Mouse (Mus musculus) CH12.LX (cell line): Measurements from ENCODE around the gene Prkca.
A peak's percentile ranks its signal among the peaks of the same experiment; 100 is the strongest.

Experiments
- CTCF ChIP-seq, 2 experiments: IDR thresholded peaks in 1 of 2; conservative IDR thresholded peaks in 1 of 2; 2 replicates each; pipeline ENCODE4 v1.5.1; 2011 to 2012; ENCODE audit warnings: low read depth in 2 of 2, low read length in 2 of 2, improper control_type of control experiment in 1 of 2, inconsistent platforms in 1 of 2, mild to moderate bottlenecking in 1 of 2, moderate library complexity in 1 of 2
- EP300 ChIP-seq: IDR thresholded peaks from 2 replicates; pipeline ENCODE4 v1.6.1; 2011; ENCODE audit warnings: low read length, improper control_type of control experiment
- ETS1 ChIP-seq: conservative IDR thresholded peaks from 2 replicates; pipeline ENCODE4 v1.6.1; 2012; ENCODE audit warnings: low read depth, mild to moderate bottlenecking, inconsistent platforms, low read length, improper control_type of control experiment, moderate library complexity
- HCFC1 ChIP-seq: IDR thresholded peaks from 2 replicates; pipeline ENCODE4 v1.6.1; 2012; ENCODE audit warnings: low read depth, mild to moderate bottlenecking, inconsistent platforms, low read length, improper control_type of control experiment
- MAX ChIP-seq: IDR thresholded peaks from 2 replicates; pipeline ENCODE4 v1.6.1; 2011; ENCODE audit warnings: low read length, improper control_type of control experiment
- MEF2A ChIP-seq: IDR thresholded peaks from 2 replicates; pipeline ENCODE4 v1.6.1; 2014; ENCODE audit warnings: low read depth, mild to moderate bottlenecking, inconsistent platforms, low read length, improper control_type of control experiment, borderline replicate concordance
- NELFE ChIP-seq: IDR thresholded peaks from 2 replicates; pipeline ENCODE4 v1.6.1; 2011; ENCODE audit warnings: low read depth, low read length, improper control_type of control experiment
- POLR2A ChIP-seq: IDR thresholded peaks from 2 replicates; pipeline ENCODE4 v1.6.1; 2011; ENCODE audit warnings: low read depth, mild to moderate bottlenecking, improper control_type of control experiment, low read length
- POLR2AphosphoS2 ChIP-seq: IDR thresholded peaks from 2 replicates; pipeline ENCODE4 v1.6.1; 2011; ENCODE audit warnings: low read depth, low read length, improper control_type of control experiment
- TBP ChIP-seq: conservative IDR thresholded peaks from 2 replicates; pipeline ENCODE4 v1.6.1; 2011; ENCODE audit warnings: low read depth, low read length, improper control_type of control experiment
- UBTF ChIP-seq: IDR thresholded peaks from 2 replicates; pipeline ENCODE4 v1.6.1; 2012; ENCODE audit warnings: low read depth, mild to moderate bottlenecking, inconsistent platforms, low read length, improper control_type of control experiment, moderate library complexity

DNA sequence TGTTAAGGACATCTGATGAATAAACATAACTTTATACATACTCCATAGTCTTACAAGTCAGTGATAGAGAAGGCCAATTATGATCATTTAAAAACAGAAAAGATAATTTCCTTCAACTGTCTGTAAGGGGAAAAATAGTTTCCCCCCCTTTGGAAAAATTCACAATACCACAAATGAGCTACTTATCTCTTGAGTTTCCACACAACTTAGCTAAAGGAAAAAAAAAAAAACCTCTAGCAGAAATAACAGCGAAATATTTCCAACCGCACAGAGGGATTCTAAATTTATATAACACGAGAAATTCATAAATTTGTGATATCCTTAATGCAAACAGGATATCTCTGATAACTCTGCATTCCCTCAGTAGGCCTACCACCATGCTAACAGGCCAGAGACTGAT is 252.5 kb downstream of the Prkca start:
- no peak for TF ChIP-seq POLR2AphosphoS2
- no peak for TF ChIP-seq CTCF (conservative IDR thresholded peaks at IDR 0.05 in 1 of 2, IDR thresholded peaks at IDR 0.05 in 1 of 2; ENCODE audit: low read depth in 2 of 2, low read length in 2 of 2)
- TF ChIP-seq ETS1, result peak; percentile 60
- TF ChIP-seq POLR2A, result no peak
- TF ChIP-seq HCFC1, result no peak
- no peak for TF ChIP-seq TBP
- peak; percentile 72; the same call in 1 of the 2 replicates for TF ChIP-seq MEF2A
- TF ChIP-seq UBTF, result no peak
- TF ChIP-seq EP300, result peak; percentile 92
- no peak for TF ChIP-seq NELFE
- no peak for TF ChIP-seq MAX
